Mouse (Mus musculus) A20 (cell line): ENCODE data around the gene Tsfm.
"Not testable (repeated sequence)": the region's sequence is repeated elsewhere in the genome, so short reads cannot be mapped to it uniquely, and the experiment has no call there.

ENCODE experiments used
- DNase-seq: peaks from one replicate; pipeline ENCODE4 v3.0.0-alpha.2; 2011; ENCODE audit warnings: low read depth, low spot score

The Tsfm gene

DNA sequence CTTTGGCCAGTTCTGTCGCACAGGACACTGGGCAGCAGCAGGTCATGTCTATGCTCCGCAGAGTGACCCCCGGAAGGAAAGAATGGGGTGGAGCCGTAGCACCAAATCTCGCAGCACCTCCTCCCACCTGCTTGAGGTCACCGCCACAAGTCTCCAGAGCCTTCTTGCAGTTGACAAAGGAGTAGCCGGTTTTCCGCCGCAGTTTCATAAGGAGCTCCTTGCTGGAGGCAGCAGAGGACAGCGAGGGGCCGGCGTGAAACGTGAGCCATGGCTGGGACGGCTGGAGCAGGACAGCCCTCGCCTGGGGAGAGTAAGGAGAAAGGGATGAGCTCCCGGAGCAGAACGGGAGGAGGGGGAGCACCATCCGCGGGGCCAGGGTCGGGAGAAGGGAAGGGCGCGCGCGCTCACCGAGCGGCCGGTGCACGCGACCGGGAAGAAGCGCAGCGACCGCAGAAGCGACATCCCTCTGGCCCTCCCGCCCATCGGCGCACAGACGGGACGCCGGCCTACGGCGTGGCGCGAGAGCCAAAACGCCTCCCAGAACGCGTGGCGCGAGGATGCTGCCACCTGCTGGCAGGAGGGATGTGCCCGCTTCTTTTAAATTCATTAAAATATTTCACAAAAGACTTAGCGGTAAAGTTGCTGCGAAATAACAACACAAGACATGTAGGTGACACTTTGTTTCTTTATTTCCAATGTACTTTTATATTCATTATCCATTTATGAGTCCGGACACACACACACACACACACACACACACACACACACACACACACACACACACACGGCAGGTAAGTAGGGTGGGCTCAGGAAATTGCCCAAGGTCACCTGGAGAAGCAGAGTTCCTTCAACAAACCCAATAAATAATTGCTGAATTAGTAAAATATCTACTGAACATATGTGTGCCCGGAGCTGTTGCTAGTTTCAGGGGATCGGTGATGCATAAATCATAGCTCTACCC, at the start of gene Tsfm:
Gene Tsfm, minus strand, starts transcription at position 505 of the 961 bp plus-strand sequence.
- DNase-seq, result peak; percentile 92

DNA sequence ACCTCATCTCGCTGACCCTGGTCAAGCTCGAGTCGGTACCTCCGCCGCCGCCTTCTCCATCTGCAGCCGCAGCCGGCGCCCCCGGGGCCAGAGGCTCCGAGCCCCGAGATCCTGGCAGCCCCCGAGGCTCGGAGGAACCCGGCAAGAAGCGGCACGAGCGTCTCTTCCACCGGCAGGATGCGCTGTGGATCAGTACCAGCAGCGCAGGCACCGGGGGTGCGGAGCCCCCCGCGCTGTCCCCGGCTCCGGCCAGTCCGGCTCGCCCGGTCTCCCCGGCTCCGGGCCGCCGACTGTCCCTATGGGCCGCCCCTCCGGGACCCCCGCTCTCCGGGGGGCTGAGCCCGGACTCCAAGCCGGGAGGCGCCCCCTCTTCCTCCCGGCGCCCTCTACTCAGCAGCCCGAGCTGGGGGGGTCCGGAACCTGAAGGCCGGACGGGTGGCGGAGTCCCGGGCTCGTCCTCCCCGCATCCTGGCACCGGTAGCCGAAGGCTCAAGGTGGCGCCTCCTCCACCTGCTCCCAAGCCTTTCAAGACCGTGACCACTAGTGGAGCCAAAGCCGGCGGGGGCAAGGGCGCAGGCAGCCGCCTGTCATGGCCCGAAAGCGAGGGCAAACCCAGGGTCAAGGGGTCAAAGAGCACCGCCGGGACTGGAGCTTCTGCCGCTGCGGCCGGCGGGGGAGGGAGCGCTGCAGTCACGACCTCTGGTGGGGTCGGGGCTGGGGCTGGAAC, 49.2 kb upstream of the Tsfm start:
- DNase-seq, result no peak

- no peak for DNase-seq
These were observed 48.3 kb upstream of the Tsfm start for GRCm38 (mm10) chr10:127078677-127079575.

DNA sequence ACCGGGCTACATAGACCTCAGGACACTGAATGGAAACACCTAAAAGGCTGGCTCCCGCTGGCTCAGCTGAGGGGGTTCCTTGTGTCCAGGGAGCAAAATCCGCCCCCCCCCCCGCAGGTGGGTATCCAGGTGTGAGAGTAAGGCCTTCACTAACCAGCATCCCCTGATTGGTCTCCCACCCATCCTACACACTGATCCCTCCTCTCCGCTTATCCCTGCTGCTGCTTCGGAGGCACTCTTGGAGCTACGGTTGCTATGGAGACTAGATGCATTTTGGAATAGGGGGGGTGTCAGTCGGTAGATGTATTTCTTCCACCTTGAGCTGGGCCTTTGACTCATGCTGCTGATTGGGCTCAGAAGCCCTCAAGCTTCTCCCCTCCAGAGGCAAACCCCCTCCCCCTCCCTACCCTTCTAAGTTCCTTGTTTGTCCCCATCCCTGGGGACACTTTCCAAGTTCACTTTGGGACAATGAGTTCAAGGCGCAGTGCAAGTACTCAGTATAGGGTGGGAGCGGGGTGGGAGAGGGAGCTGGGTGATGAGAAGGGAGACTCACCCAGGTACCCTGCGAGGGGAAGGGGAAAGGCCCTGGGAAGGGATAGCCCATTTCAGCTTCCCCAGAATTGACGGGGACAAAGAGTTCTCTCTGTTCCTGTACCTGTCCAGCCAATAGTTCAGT, 47.5 kb upstream of the Tsfm start:
- no peak for DNase-seq

- no peak for DNase-seq
These were observed 46.9 kb upstream of the Tsfm start for GRCm38 (mm10) chr10:127077515-127077914.

- DNase-seq, result peak; percentile 39
These were observed 45.4 kb upstream of the Tsfm start for GRCm38 (mm10) chr10:127076082-127076481.

- peak; percentile 16 for DNase-seq
These were observed 45.0 kb upstream of the Tsfm start for GRCm38 (mm10) chr10:127075651-127076050.

- peak; percentile 83 for DNase-seq
These were observed 44.4 kb upstream of the Tsfm start, which contains the start of gene Agap2 for GRCm38 (mm10) chr10:127075080-127075479. Gene Agap2, plus strand, starts transcription at chr10:127075284.

DNA sequence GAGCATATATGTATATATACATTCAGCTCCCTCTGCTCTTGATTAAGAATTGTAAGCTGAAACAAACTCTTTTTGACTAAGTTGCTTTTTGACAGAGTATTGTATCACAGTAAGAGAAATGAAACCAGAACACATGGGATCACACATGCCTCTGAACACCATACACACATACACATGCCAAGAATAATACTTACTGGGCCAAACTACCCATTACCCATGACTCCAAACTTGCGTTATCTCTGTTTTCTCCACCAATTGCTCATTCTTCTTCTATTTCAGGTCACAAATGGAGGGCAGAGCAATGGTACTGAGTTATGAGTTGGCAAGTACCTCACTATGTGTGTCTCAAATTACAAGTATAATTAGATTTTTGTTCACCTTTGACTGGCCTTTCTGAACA, 43.3 kb upstream of the Tsfm start:
- DNase-seq, result no peak

- DNase-seq, result not testable (repeated sequence)
These were observed 42.3 kb upstream of the Tsfm start for GRCm38 (mm10) chr10:127072969-127073368.

- DNase-seq, result not testable (repeated sequence)
These were observed 41.6 kb upstream of the Tsfm start for GRCm38 (mm10) chr10:127072270-127072669.

- DNase-seq, result no peak
These were observed 40.6 kb upstream of the Tsfm start for GRCm38 (mm10) chr10:127071203-127071602.

DNA sequence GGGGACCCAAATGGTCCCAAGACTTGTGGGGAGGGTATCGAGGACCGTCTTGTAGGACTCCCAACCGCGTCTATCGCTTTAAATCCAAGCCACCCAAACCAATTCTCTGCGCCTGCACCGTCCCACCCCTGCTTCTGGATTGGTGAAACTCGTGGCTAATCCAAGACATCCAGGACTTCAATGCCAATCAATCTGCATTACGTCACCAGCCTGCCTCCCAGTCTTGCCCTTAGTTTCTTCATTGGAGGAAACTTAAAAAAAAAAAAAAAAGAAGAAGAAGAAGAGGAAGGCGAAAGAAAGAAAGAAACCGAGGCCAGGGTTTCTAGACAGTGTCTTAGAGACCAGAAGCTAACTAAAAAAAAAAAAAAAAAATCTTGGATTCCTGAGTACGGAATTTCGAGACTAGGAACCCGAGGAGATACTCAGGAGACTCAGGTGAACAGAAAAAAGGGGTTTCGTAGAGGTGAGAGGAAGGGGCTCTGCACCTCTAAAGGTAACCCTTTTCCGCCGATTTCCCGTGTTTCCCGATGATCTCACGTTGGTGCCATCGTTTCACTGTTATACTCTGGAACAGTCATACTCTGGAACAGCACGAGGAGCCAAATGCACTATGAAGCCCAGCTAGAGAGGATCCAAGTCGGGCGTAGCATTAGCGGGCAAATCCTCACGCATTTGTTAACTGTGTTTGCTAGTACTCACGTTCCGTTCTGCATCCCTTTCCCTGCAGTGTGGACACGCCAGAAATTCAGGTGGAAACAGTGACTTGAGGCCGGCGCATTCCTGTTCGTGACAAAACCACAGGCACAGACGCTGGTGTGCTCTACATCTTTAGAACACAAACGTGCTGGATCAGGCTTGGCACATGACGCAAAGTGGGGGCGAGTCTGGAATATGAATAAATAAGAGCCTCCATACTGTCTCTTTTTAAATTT, 39.8 kb upstream of the Tsfm start, which contains the start of gene Tspan31:
Gene Tspan31, minus strand, starts transcription at position 75 of the 932 bp plus-strand sequence.
- peak; percentile 91 for DNase-seq

DNA sequence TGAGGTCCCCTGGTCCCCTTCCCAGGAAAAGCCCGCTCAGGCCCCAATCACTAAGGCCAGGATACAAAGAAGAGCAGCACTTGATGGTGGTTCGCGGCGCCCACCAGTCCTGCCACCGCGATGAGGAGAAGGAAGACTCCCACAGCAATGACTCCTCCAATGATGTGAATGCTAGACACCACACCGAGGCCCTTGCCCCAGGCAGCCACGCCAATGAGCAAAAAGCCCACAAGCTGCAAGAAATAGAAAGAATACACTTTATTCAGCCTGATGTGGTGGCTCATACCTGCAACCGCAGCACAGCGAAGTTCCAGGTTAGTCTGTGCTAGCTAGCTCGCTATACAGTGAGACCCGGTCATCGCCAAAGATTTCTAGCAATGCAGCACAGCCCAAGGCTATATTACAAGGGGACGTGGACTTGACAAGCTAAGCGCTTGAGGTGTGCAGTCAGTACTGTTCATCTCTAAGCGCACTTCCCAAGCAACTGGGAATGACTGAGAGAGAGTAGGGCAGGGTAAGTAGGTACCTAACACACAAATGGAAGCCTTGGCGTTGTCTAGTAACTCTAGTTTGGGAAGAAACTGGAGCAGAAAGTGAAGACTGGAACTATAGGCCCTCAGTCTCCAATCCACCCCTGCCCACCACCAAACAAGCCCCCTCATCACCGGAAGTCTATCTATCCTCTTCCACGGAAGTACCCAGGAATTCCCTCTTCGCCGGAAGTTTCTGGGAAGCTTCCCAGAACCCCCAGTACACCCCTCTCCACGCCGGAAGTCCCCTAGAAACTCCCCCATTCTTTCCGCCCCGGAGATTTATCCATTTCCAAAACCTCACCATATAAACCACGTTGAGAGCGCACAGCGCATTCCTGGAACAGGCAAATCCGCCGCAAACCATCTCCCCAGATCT, 38.9 kb upstream of the Tsfm start:
- DNase-seq, result peak; percentile 65

DNA sequence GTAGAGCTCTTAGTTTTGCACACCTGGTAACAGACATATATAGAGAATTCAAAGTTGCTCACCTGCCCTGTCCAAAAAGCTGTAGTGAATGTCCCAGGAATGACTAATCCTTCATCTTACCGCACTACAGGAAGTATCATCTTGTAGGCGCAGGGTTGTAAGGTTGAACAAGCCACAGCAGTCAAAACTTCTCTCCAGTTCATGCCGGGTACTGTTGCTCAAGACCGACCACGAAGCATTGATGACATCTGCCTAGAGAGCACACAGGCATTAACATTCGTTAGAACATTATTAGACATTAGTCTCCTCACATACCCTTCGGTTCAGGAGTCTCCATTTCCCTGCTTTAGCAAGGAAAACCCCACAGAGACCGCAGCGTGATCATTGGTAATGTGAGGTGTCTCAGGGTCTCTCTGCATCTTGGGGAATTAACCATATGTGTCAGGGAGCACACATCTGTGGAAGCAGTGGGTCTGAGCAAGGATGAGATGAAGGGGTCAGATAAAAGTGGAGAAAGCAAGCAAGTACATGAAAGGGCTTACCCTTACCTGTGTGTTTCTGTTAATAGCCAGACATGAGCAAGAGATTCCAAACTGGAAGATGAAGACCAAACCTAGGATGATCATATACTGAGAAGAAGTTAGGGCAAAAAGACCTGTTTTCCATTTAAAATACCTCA, 37.9 kb upstream of the Tsfm start:
- no peak for DNase-seq

DNA sequence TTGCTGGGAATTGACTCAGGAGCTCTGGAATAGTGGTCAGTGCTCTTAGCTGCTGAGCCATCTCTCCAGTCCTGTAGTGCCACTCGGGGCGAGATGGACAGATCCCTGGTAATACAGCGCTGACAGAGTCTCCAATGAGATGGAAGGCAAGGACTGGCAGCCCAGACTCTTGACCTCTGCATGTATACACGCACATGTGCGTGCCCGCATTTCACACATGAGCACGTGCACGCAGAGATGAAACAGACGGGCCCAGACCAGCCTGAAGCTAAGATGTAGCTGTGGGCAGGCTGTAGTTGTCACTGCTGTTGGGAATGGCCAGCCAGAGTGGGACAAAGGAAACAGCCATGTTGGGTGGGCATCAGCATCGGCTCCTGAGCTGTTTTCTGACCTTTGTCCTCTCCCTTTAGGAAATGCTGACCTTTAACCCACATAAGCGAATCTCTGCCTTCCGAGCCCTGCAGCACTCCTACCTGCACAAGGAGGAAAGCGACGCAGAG, 35.9 kb upstream of the Tsfm start:
- no peak for DNase-seq

GRCm38 (mm10) chr10:127065981-127066380, 35.3 kb upstream of the Tsfm start:
- no peak for DNase-seq
